Mouse (Mus musculus) forebrain, embryonic 10.5 days (tissue): ENCODE results near the gene Plch2. TPM values are rescaled to one million over a fixed set of nuclear protein-coding genes. Genes with fewer than 3 reads are reported as not detected.
"Not testable (repeated sequence)": the region's sequence is repeated elsewhere in the genome, so short reads cannot be mapped to it uniquely, and the experiment has no call there.

Experiments used
- DNase-seq: peaks from one replicate; pipeline ENCODE4 v3.0.0-alpha.2; 2017; ENCODE audit warnings: low spot score; ENCODE audit errors: extremely low spot score
- H3K27ac ChIP-seq: fragments of 300-500 bp; sonication (generic); 2 replicates; pipeline ENCODE4 v1.5.1; 2016; ENCODE audit warnings: mild to moderate bottlenecking
- H3K27me3 ChIP-seq: fragments of 300-500 bp; sonication (generic); 2 replicates; pipeline ENCODE4 v1.6.1; 2016; ENCODE audit warnings: mild to moderate bottlenecking; ENCODE audit not compliant: poor library complexity, severe bottlenecking
- H3K36me3 ChIP-seq: fragments of 300-500 bp; sonication (generic); replicated peaks from 2 replicates; pipeline ENCODE4 v1.6.1; 2016; ENCODE audit warnings: mild to moderate bottlenecking, moderate library complexity
- H3K4me1 ChIP-seq: fragments of 300-500 bp; sonication (generic); 2 replicates; pipeline ENCODE4 v1.6.1; 2016
- H3K4me3 ChIP-seq: fragments of 300-500 bp; sonication (generic); 2 replicates; pipeline ENCODE4 v1.5.1; 2016; ENCODE audit warnings: mild to moderate bottlenecking, moderate library complexity
- H3K9me3 ChIP-seq: fragments of 300-500 bp; sonication (generic); 2 replicates; pipeline ENCODE4 v1.6.1; 2016; ENCODE audit warnings: mild to moderate bottlenecking, moderate library complexity
- WGBS: fragments of 180-500 bp; shearing (Covaris S2); methylation state at CpG from one replicate; pipeline ENCODE4 v1.1.7; 2016; 5-methylcytosine and 5-hydroxymethylcytosine counted together
- polyA plus RNA-seq: library from polyadenylated mRNA; unstranded; fragments of >200 nt; fragmentation: Nextera tagmentation; extraction: Ambion mirVana; gene quantifications from 2 replicates; pipeline ENCODE4 v1.2.1, GENCODE M21; 2016

Gene Plch2
- polyA plus RNA-seq, 1 experiment from 2014 or later: 0.64 TPM

DNA sequence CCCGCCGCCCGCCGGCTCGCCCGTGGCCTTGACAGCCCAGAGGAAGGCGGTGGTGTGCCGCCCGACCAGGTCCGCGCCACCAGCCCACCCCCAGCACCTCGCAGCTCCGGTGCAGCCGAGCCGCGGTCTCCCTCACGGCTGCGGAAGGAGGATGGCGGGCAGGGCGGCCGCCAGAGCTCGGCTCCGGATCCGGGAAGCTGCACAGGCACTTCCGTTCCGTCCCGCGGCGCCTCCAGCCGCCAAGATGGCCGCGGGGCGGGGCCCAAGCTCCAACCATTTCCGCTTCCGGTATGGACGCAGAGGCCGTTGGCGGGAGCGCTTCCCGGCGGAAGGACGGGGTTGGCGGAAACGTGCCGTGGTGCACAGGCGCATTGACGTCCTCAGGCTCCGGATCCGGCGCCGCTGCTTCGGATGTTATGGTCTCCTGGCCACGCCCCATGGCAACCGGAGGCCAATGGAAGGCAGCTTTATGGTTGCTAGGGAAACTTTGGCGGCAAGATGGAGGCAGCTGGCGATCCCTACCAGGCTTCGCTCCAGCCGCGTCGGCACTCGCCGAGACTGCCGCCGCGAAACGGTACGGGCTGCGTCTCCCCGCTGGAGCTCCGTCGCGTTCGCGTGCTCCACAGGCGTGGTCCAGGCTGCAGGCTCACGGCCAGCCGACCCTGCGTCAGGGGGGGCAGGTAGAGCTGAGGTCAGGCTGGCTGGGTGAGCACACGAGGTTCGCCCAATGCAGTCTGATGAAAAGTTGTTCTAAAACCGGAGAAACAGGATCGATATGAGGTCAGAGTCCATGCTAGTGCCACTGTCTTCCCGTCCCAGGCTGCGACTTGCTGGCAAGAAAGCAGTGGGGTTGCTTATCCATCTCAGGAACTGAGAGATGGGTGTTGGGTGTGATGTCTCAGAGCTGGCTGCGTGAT is 29.8 kb upstream of the Plch2 start, which contains the start of the genes Rer1 and Morn1:
TSS of gene Rer1 (minus strand) at position 275 of the 917 bp plus-strand sequence.
TSS of gene Morn1 (plus strand) at position 470 of the 917 bp plus-strand sequence.
- Histone ChIP-seq H3K9me3 (no peaks in the 10 kb centered on the region), H3K4me1 (peaks cover 41% of the 10 kb centered on the region), H3K27me3 (no peaks in the 10 kb centered on the region), H3K27ac (peak within 1 kb of the TSS; percentile 94), H3K4me3 (peak within 1 kb of the TSS; percentile 99), H3K36me3 (peaks cover 55% of the 10 kb centered on the region)
- DNase-seq: peak; percentile 100
- under 1% methylated on average over 74 of the region's 85 CpGs for WGBS

DNA sequence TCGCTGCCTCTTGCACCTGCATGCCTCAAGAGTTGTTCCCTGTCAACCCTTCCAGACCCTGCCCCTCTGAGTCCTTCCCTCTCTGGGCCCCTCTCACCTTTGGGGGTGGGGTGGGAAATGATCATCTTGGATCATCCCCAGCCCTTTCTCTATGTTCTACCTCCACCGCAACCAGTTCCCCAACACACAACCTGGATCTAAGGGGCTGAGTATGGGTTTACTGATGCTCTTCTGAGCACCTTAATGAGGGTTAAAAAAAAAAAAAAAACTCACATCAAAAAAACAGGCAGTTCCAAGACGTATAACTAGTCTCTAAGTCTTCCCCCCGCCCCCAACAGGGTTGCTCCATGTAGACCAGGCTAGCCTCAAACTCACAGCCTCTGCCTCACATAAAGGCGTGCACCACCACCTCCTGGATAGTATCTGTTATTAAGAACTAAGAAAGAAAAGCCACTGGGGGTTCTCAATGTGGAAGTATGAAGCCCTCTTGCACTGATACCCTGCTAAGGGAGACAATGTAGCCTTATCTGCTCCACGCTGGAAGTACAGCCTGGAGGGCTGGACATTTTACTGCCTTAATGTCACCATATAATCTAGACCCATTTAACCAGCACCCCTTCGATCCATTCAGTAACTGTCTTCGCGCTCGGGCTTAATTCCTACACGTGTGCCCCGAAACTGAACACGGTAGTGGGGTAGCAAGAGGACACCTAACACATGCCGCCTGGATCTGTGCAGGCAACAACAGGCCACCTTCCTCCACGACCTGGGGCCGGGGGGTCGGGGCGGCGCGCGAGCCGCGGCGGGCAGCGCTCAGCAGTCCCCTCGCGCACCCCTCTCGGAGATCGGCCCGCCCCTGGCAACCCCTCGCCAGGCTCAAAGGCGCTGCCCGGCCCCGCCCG is 28.9 kb upstream of the Plch2 start:
- 7% methylated on average over 31 of the region's 35 CpGs for WGBS
- H3K27me3 ChIP-seq: no peaks in the 10 kb centered on the region
- peaks cover 55% of the 10 kb centered on the region for H3K36me3 ChIP-seq
- no peaks in the 10 kb centered on the region for H3K9me3 ChIP-seq
- peak overlapping the region; percentile 94 for H3K27ac ChIP-seq
- peak overlapping the region; percentile 99 for H3K4me3 ChIP-seq
- no peak for DNase-seq
- peaks cover 41% of the 10 kb centered on the region for H3K4me1 ChIP-seq

DNA sequence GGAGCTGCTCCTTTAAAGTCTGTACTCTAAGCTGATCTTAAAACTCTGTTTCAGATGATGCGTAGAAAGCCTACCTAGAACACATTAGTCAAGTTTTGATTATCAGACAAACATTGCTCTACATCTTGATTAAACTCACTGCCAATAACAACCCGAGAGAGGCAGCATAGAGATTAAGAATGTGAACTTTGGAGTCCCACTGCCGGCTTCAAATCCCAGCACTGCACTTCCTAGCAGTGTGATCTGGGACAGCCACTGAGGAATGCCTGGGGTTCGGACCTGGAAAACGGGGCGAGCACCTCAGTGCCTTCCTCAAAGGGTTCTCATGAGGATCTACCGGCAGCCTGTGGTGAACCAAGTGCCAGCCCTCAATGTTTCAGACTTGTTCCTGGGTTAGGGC is 27.8 kb upstream of the Plch2 start:
- Histone ChIP-seq H3K36me3 (peaks cover 59% of the 10 kb centered on the region), H3K4me1 (peaks cover 41% of the 10 kb centered on the region), H3K4me3 (peak overlapping the region; percentile 99; the same call in 1 of the 2 replicates), H3K27me3 (no peaks in the 10 kb centered on the region), H3K27ac (no peak overlapping the region), H3K9me3 (no peaks in the 10 kb centered on the region)
- 93% methylated on average over 7 of the region's 7 CpGs for WGBS
- no peak for DNase-seq

DNA sequence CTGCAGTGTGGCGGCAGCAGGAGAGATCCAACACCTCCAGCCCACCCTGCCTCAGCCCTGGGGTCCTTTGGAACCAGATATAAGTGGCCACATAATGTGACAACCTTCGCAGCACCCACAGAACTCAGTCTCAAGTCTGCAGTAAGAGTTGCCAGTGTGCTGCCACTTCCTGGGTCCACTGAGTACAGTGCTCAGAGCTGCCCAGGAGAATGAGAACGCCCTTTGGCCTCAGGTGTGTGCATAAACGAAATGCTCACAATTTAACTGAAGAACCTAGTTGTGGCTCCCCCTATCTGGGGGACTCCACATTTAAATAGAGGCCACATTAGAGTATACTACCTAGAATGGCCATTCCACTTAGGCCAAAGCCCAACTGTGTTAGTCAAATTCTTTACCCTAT is 27.0 kb upstream of the Plch2 start:
- H3K36me3 ChIP-seq: peaks cover 59% of the 10 kb centered on the region
- DNase-seq: no peak
- H3K9me3 ChIP-seq: no peaks in the 10 kb centered on the region
- H3K4me1 ChIP-seq: peaks cover 41% of the 10 kb centered on the region
- no peak overlapping the region for H3K4me3 ChIP-seq
- no peaks in the 10 kb centered on the region for H3K27me3 ChIP-seq
- 86% methylated on average over 4 of the region's 4 CpGs for WGBS
- no peak overlapping the region for H3K27ac ChIP-seq

DNA sequence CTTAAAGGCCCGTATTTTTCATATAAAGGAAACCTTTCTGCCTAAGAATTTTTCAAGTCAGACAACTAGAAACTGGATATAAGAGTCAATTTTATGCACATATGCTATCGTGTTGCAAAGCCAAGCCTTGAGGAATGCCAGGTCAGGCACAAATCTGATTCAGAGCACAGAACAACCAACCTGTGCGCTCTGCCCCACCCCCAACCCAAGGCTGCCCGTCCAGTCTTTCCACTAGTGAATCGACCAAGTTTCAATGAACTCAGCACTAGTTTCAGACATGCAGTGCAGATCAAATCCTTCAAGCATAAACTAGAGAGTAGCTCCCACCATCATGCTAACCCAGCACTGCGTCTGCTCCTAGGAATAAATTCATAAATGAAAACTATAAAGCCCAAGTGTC is 23.1 kb upstream of the Plch2 start:
- Histone ChIP-seq H3K27ac (no peak overlapping the region), H3K4me1 (peaks cover 20% of the 10 kb centered on the region), H3K36me3 (peaks cover 97% of the 10 kb centered on the region), H3K9me3 (no peaks in the 10 kb centered on the region), H3K4me3 (no peak overlapping the region), H3K27me3 (no peaks in the 10 kb centered on the region)
- WGBS: 91% methylated on average over 6 of the region's 6 CpGs
- DNase-seq: no peak

DNA sequence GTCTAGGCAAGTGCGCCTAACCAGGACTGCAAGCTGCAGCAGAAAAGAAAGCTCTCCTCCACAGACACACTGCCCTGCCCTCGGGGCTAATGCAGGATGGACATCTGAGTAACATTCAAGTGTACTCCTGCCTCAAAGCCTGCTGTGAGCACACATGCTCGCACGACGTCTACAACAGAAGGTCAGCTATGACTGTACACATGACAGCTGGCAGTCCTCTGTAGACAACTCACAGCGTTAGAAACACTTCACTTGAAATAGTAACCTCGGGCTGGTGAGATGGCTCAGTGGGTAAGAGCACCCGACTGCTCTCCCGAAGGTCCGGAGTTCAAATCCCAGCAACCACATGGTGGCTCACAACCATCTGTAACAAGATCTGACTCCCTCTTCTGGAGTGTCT is 22.2 kb upstream of the Plch2 start:
- not testable (repeated sequence) for H3K4me3 ChIP-seq, H3K27ac ChIP-seq, DNase-seq, H3K9me3 ChIP-seq, H3K27me3 ChIP-seq
- 94% methylated on average over 10 of the region's 10 CpGs for WGBS
- Histone ChIP-seq H3K4me1 (peaks cover 13% of the 10 kb centered on the region; the same call in 1 of the 2 replicates), H3K36me3 (peaks cover 97% of the 10 kb centered on the region)

DNA sequence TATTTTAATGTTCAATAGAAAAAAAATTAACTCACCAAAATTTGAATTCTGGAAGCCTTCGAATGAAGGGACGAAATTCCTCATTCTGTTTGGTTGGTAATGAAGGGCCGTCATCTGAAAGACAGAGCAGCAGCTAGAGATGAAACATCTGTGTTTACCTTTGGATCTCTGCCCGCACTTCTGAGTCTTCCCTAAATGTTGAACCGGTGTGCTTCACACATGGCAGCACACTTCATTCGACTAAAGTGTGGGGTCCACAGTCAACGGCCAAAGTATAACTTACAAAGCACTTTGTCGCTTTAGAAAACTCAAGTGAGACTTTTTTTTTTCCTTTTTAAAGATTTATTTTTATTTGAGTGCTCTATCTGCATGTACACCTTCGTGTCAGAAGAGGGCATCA is 20.1 kb upstream of the Plch2 start:
- WGBS: 92% methylated on average over 9 of the region's 9 CpGs
- peaks cover 97% of the 10 kb centered on the region for H3K36me3 ChIP-seq
- no peak overlapping the region for H3K27ac ChIP-seq

DNA sequence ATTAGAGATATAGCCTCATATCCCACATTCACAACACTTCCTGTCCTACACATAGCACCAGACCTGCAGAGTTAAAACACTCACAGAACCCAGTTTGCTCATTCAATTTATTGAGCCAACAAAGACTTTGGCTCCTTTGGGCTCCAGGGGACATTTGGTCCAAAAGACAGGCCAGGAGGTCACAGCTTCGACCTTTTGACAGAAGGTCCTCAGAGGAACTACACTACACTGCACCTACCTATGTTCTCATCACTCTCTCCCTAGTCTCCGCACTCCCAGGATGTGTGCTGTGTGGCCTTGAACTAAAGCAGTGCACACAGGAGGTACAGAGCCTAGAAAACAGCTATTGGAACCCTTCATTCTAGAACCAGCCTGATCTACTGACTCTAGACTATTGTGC is 19.2 kb upstream of the Plch2 start:
- Histone ChIP-seq H3K4me3 (no peak overlapping the region), H3K27ac (no peak overlapping the region), H3K9me3 (no peaks in the 10 kb centered on the region), H3K36me3 (peaks cover 99% of the 10 kb centered on the region), H3K4me1 (no peaks in the 10 kb centered on the region), H3K27me3 (no peaks in the 10 kb centered on the region)
- WGBS: 89% methylated on average over 2 of the region's 2 CpGs
- DNase-seq: no peak

More for the DNA sequence above, 20.1 kb upstream of the Plch2 start:
- no peak for DNase-seq
- Histone ChIP-seq H3K9me3 (no peaks in the 10 kb centered on the region), H3K4me3 (no peak overlapping the region), H3K27me3 (no peaks in the 10 kb centered on the region), H3K4me1 (no peaks in the 10 kb centered on the region)

DNA sequence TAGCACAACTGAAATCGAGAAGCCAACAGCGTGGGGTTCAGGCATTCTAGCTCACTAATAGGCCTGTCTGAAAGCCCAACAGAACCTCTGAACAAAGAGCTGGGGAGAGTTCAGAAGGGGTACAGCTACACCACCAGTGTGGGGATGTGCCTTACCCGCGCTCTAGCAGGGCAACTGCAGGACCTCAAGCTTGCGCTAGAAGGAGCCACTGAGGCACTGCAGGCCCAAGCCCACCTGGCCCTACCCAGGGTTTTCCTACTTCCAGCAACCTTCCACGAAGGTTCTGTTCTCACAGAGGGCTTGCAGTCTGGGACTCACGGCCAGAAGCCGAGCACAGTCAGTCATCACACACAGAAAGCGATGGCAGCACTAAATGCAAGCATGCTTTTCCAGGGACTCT is 18.6 kb upstream of the Plch2 start:
- no peak overlapping the region for H3K4me3 ChIP-seq
- no peaks in the 10 kb centered on the region for H3K27me3 ChIP-seq
- DNase-seq: no peak
- WGBS: 87% methylated on average over 9 of the region's 9 CpGs
- no peaks in the 10 kb centered on the region for H3K9me3 ChIP-seq
- H3K27ac ChIP-seq: no peak overlapping the region
- no peaks in the 10 kb centered on the region for H3K4me1 ChIP-seq
- peaks cover 99% of the 10 kb centered on the region for H3K36me3 ChIP-seq

DNA sequence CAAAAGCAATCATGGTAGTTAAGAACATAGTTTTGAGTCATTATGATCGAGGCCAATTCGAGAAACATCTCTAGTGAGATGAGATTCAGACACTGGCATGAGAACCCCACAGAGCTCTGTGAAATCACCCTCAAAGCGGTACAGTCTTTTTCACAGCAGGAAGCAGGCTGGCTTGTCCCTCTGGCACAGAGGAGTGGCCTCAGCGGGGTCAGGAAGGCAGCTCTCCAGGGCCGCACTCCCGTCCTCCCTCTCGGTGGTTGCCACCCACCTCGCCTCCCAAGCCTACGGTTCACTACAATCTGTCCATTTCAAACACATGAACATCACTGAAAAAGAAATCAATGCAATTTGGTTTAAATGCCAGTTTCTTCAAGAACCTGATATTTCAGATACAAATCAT is 17.8 kb upstream of the Plch2 start:
- Histone ChIP-seq H3K36me3 (peaks cover 99% of the 10 kb centered on the region), H3K4me1 (no peaks in the 10 kb centered on the region), H3K9me3 (no peaks in the 10 kb centered on the region), H3K27me3 (no peaks in the 10 kb centered on the region), H3K27ac (no peak overlapping the region), H3K4me3 (no peak overlapping the region)
- DNase-seq: no peak
- WGBS: 88% methylated on average over 9 of the region's 9 CpGs

DNA sequence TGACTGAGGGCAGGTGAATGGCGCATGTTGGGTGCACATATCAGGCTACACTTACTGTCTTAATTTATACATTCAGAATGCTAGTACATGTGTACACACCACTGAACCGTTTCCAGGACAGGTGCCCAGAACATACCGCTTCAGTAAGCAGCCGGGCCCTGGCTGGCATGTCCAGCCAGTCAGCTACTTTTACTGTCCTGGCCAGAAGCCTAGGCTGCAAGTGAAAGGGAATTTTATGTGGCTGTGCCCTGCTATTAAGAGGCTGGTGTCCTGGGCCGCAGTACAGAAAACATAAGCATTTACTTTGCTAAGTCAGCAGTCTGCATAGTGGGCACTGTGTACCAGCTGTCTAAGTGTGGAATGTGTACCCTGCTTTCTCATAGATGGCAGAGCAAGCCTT is 14.3 kb upstream of the Plch2 start:
- Histone ChIP-seq H3K4me3 (no peak overlapping the region), H3K36me3 (peaks cover 83% of the 10 kb centered on the region), H3K27me3 (no peaks in the 10 kb centered on the region), H3K4me1 (peaks cover 27% of the 10 kb centered on the region), H3K9me3 (no peaks in the 10 kb centered on the region), H3K27ac (no peak overlapping the region)
- no peak for DNase-seq
- 95% methylated on average over 5 of the region's 5 CpGs for WGBS

DNA sequence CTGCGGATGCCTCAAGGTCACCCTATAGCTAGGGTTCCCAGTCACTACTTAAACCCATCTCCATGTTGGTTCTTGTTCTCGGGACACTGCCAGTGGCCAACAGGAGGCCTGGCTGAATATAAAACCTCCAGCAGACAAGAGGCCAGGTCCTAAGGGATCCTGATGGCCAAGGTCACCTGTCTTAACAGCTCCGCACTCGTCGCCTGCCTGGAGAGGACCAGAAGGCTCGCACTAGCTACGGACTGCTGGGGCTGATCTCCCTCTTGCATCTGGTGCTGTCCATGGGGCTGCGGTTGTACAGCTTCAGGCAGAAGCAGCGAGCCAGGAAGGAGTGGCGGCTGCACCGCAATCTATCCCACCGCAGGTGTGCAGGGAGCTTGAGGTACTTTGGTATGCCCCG is 13.6 kb upstream of the Plch2 start:
- Histone ChIP-seq H3K9me3 (no peaks in the 10 kb centered on the region), H3K27ac (no peak overlapping the region), H3K36me3 (peaks cover 76% of the 10 kb centered on the region), H3K4me1 (peaks cover 31% of the 10 kb centered on the region), H3K4me3 (no peak overlapping the region), H3K27me3 (no peaks in the 10 kb centered on the region)
- DNase-seq: no peak
- 93% methylated on average over 13 of the region's 13 CpGs for WGBS
